Mouse (Mus musculus): ENCODE results near the gene Drd5. TPM values are rescaled to one million over a fixed set of nuclear protein-coding genes. Genes with fewer than 3 reads are reported as not detected.

The Drd5 gene
- polyA plus RNA-seq, 1 experiment from 2014 or later = not detected

GRCm38 (mm10) chr5:38365521-38365920 is 46.4 kb downstream of the Drd5 start:
- no peak overlapping the region for H3K9ac ChIP-seq (ENCODE audit: low read depth, low read length)
- no peak overlapping the region for H3K4me2 ChIP-seq (replicated peaks; ENCODE audit: low read depth)
- no peak for ATAC-seq
- H3K4me3 ChIP-seq (ENCODE audit: low read depth, low read length) = no peak overlapping the region
- no peaks in the 10 kb centered on the region for H3K36me3 ChIP-seq (ENCODE audit: control insufficient read depth, insufficient read depth)
- H3K4me1 ChIP-seq (replicated peaks; ENCODE audit: control insufficient read depth, insufficient read depth, low read length) = no peaks in the 10 kb centered on the region
- no peak overlapping the region for H3K27ac ChIP-seq (ENCODE audit: low read depth, low read length)
- 57% methylated on average over 2 of the region's 2 CpGs for WGBS
- no peak for TF ChIP-seq CTCF (IDR thresholded peaks at IDR 0.05; ENCODE audit: low read depth)
- no peaks in the 10 kb centered on the region for H3K9me3 ChIP-seq (ENCODE audit: control insufficient read depth)
- H3K27me3 ChIP-seq (replicated peaks; ENCODE audit: control insufficient read depth, insufficient read depth, low read length) = no peaks in the 10 kb centered on the region

- peak overlapping the region; percentile 61 for H3K4me2 ChIP-seq (replicated peaks; ENCODE audit: low read depth)
- no peaks in the 10 kb centered on the region for H3K27me3 ChIP-seq (replicated peaks; ENCODE audit: control insufficient read depth, insufficient read depth, low read length)
- WGBS = 9% methylated on average over 18 of the region's 18 CpGs
- H3K4me1 ChIP-seq (replicated peaks; ENCODE audit: control insufficient read depth, insufficient read depth, low read length) = no peaks in the 10 kb centered on the region
- TF ChIP-seq CTCF (IDR thresholded peaks at IDR 0.05; ENCODE audit: low read depth) = no peak
- H3K9me3 ChIP-seq (ENCODE audit: control insufficient read depth) = no peaks in the 10 kb centered on the region
- H3K36me3 ChIP-seq (ENCODE audit: control insufficient read depth, insufficient read depth) = no peaks in the 10 kb centered on the region
- no peak overlapping the region for H3K9ac ChIP-seq (ENCODE audit: low read depth, low read length)
- no peak overlapping the region; the same call in 1 of the 2 replicates for H3K27ac ChIP-seq (ENCODE audit: low read depth, low read length)
- peak; percentile 38 for ATAC-seq
- peak overlapping the region; percentile 17 for H3K4me3 ChIP-seq (ENCODE audit: low read depth, low read length)
Measured at GRCm38 (mm10) chr5:38366650-38367470, 47.7 kb downstream of the Drd5 start.

GRCm38 (mm10) chr5:38371308-38371707 is 52.1 kb downstream of the Drd5 start:
- ATAC-seq = no peak
- TF ChIP-seq CTCF (IDR thresholded peaks at IDR 0.05; ENCODE audit: low read depth) = no peak
- no peak overlapping the region for H3K4me2 ChIP-seq (replicated peaks; ENCODE audit: low read depth)

More at GRCm38 (mm10) chr5:38371308-38371707, 52.1 kb downstream of the Drd5 start:
- H3K9me3 ChIP-seq (ENCODE audit: control insufficient read depth) = no peaks in the 10 kb centered on the region
- H3K36me3 ChIP-seq (ENCODE audit: control insufficient read depth, insufficient read depth) = no peaks in the 10 kb centered on the region
- H3K27me3 ChIP-seq (replicated peaks; ENCODE audit: control insufficient read depth, insufficient read depth, low read length) = no peaks in the 10 kb centered on the region
- no peak overlapping the region for H3K27ac ChIP-seq (ENCODE audit: low read depth, low read length)
- no peaks in the 10 kb centered on the region for H3K4me1 ChIP-seq (replicated peaks; ENCODE audit: control insufficient read depth, insufficient read depth, low read length)
- WGBS = 89% methylated on average over 1 of the region's 1 CpGs
- no peak overlapping the region for H3K9ac ChIP-seq (ENCODE audit: low read depth, low read length)
- H3K4me3 ChIP-seq (ENCODE audit: low read depth, low read length) = no peak overlapping the region

Other genes with a start within 250 kb of the Drd5 start
- 25.0 and 28.7 TPM in 2 replicates for gene Nsg1, start 159.5 kb upstream of the Drd5 start, polyA plus RNA-seq (2015; fragmentation: Nextera tagmentation; extraction: Ambion mirVana)
- gene Zbtb49, start 98.9 kb upstream of the Drd5 start, polyA plus RNA-seq (2015; fragmentation: Nextera tagmentation; extraction: Ambion mirVana) = 2.9 and 3.6 TPM in 2 replicates
- 42.1 and 42.2 TPM in 2 replicates for gene Lyar, start 98.9 kb upstream of the Drd5 start, polyA plus RNA-seq (2015; fragmentation: Nextera tagmentation; extraction: Ambion mirVana)
- 77.2 and 83.1 TPM in 2 replicates for gene Tmem128, start 59.2 kb upstream of the Drd5 start, polyA plus RNA-seq (2015; fragmentation: Nextera tagmentation; extraction: Ambion mirVana)
- not detected in 2 replicates for gene Otop1, start 43.4 kb upstream of the Drd5 start, polyA plus RNA-seq (2015; fragmentation: Nextera tagmentation; extraction: Ambion mirVana)
- 2.4 and 3.4 TPM in 2 replicates for gene Slc2a9, start 183.8 kb downstream of the Drd5 start, polyA plus RNA-seq (2015; fragmentation: Nextera tagmentation; extraction: Ambion mirVana)
- gene Wdr1, start 243.9 kb downstream of the Drd5 start, polyA plus RNA-seq (2015; fragmentation: Nextera tagmentation; extraction: Ambion mirVana) = 173 and 176 TPM in 2 replicates

Data from intestine, postnatal 0 days (tissue).